Mouse (Mus musculus) layer of hippocampus, adult 18-20 months (tissue): Measurements from ENCODE around the gene Pycr2. TPM values are rescaled to one million over a fixed set of nuclear protein-coding genes. Genes with fewer than 3 reads are reported as not detected.
A peak's percentile ranks its signal among the peaks of the same experiment; 100 is the strongest.

Experiments
- DNase-seq, 2 experiments: peaks; one replicate each; pipeline ENCODE4 v3.0.0; 2022; ENCODE audit warnings: low spot score in 2 of 2
- total RNA-seq, 2 experiments: library from RNA; stranded (reverse); gene quantifications; 2 replicates each; pipeline ENCODE4 v1.2.3; 2021

Pycr2 gene
- total RNA-seq, 2 experiments from 2014 or later: 44.0 to 44.1 TPM

GRCm38 (mm10) chr1:180940776-180941460 is 36.8 kb downstream of the Pycr2 start:
- no peak for DNase-seq

GRCm38 (mm10) chr1:180941726-180942125 is 37.6 kb downstream of the Pycr2 start:
- DNase-seq: no peak

- DNase-seq: peak in 1 of 2 experiments; percentile 28
These were observed 38.3 kb downstream of the Pycr2 start, which contains the start of gene Tmem63a for GRCm38 (mm10) chr1:180942166-180943031. Gene Tmem63a (plus strand): TSS chr1:180942344.

- DNase-seq: no peak
These were observed 39.0 kb downstream of the Pycr2 start for GRCm38 (mm10) chr1:180943032-180943644.

- no peak for DNase-seq
These were observed 39.8 kb downstream of the Pycr2 start for GRCm38 (mm10) chr1:180943896-180944295.

GRCm38 (mm10) chr1:180944553-180944952 is 40.5 kb downstream of the Pycr2 start:
- DNase-seq: no peak

GRCm38 (mm10) chr1:180945001-180945980 is 41.2 kb downstream of the Pycr2 start:
- peak; percentile 28 to 60 for DNase-seq

- no peak for DNase-seq
These were observed 42.4 kb downstream of the Pycr2 start for GRCm38 (mm10) chr1:180946448-180946847.

GRCm38 (mm10) chr1:180952085-180952746 is 48.1 kb downstream of the Pycr2 start:
- DNase-seq: no peak

GRCm38 (mm10) chr1:180952808-180953207 is 48.7 kb downstream of the Pycr2 start:
- DNase-seq: no peak

GRCm38 (mm10) chr1:180956401-180956800 is 52.3 kb downstream of the Pycr2 start:
- no peak for DNase-seq

GRCm38 (mm10) chr1:180956973-180957381 is 52.9 kb downstream of the Pycr2 start:
- no peak for DNase-seq

Other genes starting within 250 kb of the Pycr2 start
- not detected for gene Mixl1, start 207.3 kb upstream of the Pycr2 start, total RNA-seq
- 10 to 100 TPM; 34.3 to 34.8 TPM for gene Acbd3, start 178.2 kb upstream of the Pycr2 start, total RNA-seq
- 100 to 1,000 TPM; 316 to 322 TPM for gene H3f3a, start 90.3 kb upstream of the Pycr2 start, total RNA-seq
- gene Sde2, start 53.2 kb upstream of the Pycr2 start, total RNA-seq: 10 to 100 TPM; 23.1 to 23.8 TPM
- gene Lefty2, start 11.2 kb upstream of the Pycr2 start, total RNA-seq: 1 to 10 TPM; 1.3 to 2.3 TPM
- 10 to 100 TPM in 1 of 2 experiments, 1 to 10 TPM in 1; 8.5 to 15.2 TPM for gene Lefty1, start 30.7 kb downstream of the Pycr2 start, total RNA-seq
- gene Tmem63a, start 38.1 kb downstream of the Pycr2 start, total RNA-seq: 10 to 100 TPM; 27.0 to 28.3 TPM
- 10 to 100 TPM; 32.2 to 33.3 TPM for gene Ephx1, start 116.6 kb downstream of the Pycr2 start, total RNA-seq
- not detected for gene 9130409I23Rik, start 146.9 kb downstream of the Pycr2 start, total RNA-seq
- gene Nvl, start 239.9 kb downstream of the Pycr2 start, total RNA-seq: 10 to 100 TPM; 29.2 to 30.2 TPM
- 10 to 100 TPM; 30.1 to 30.9 TPM for gene Cnih4, start 240.4 kb downstream of the Pycr2 start, total RNA-seq